Mouse (Mus musculus) midbrain, embryonic 11.5 days (tissue): ENCODE data around the gene Clec2h. TPM values are rescaled to one million over a fixed set of nuclear protein-coding genes. Genes with fewer than 3 reads are reported as not detected.

ENCODE experiments used
- ATAC-seq: fragments of 200-750 bp; cut with Nextera tagmentation; 2 replicates; pipeline ENCODE4 v1.8.0; 2017; ENCODE audit warnings: moderate TSS enrichment, moderate library complexity; ENCODE audit not compliant: low FRiP score
- DNase-seq: peaks from one replicate; pipeline ENCODE4 v3.0.0; 2015; ENCODE audit warnings: low spot score; ENCODE audit errors: missing footprints
- H3K27ac ChIP-seq: fragments of 300-500 bp; sonication (generic); 2 replicates; pipeline ENCODE4 v1.5.1; 2014; ENCODE audit warnings: low read depth, low read length
- H3K27me3 ChIP-seq: fragments of 300-500 bp; sonication (generic); 2 replicates; pipeline ENCODE4 v1.6.1; 2014; ENCODE audit warnings: mild to moderate bottlenecking, low read length, moderate library complexity, mixed read lengths; ENCODE audit not compliant: control insufficient read depth, insufficient read depth
- H3K36me3 ChIP-seq: fragments of 300-500 bp; sonication (generic); 2 replicates; pipeline ENCODE4 v1.6.1; 2014; ENCODE audit warnings: mild to moderate bottlenecking, low read length, moderate library complexity, mixed read lengths; ENCODE audit not compliant: control insufficient read depth, insufficient read depth
- H3K4me1 ChIP-seq: fragments of 300-500 bp; sonication (generic); 2 replicates; pipeline ENCODE4 v1.6.1; 2014; ENCODE audit warnings: low read length; ENCODE audit not compliant: control insufficient read depth, insufficient read depth
- H3K4me2 ChIP-seq: fragments of 300-500 bp; sonication (generic); 2 replicates; pipeline ENCODE4 v1.6.1; 2014; ENCODE audit warnings: mild to moderate bottlenecking, moderate library complexity
- H3K4me3 ChIP-seq: fragments of 300-500 bp; sonication (generic); 2 replicates; pipeline ENCODE4 v1.5.1; 2014; ENCODE audit warnings: low read depth, low read length
- H3K9ac ChIP-seq: fragments of 300-500 bp; sonication (generic); 2 replicates; pipeline ENCODE4 v1.6.1; 2014; ENCODE audit warnings: low read length
- H3K9me3 ChIP-seq: fragments of 300-500 bp; sonication (generic); 2 replicates; pipeline ENCODE4 v1.6.1; 2016; ENCODE audit warnings: low read length; ENCODE audit not compliant: control insufficient read depth
- WGBS: fragments of 180-500 bp; shearing (Covaris S2); extraction: QIAGEN DNeasy Blood & Tissue Kit; methylation state at CpG from one replicate; pipeline ENCODE4 v1.1.7; 2014; 5-methylcytosine and 5-hydroxymethylcytosine counted together
- polyA plus RNA-seq: library from polyadenylated mRNA; unstranded; fragments of >200 nt; fragmentation: Nextera tagmentation; extraction: Ambion mirVana; gene quantifications from 2 replicates; pipeline ENCODE4 v1.2.1, GENCODE M21; 2014

Gene Clec2h
- polyA plus RNA-seq, 1 experiment from 2014 or later = not detected

- H3K27me3 ChIP-seq = no peaks in the 10 kb centered on the region
- H3K9me3 ChIP-seq = no peaks in the 10 kb centered on the region
- no peaks in the 10 kb centered on the region for H3K36me3 ChIP-seq
- no peak overlapping the region for H3K27ac ChIP-seq
- 65% methylated on average over 4 of the region's 4 CpGs for WGBS
- DNase-seq = peak; percentile 14
- no peak overlapping the region for H3K9ac ChIP-seq
- no peak for ATAC-seq
- H3K4me1 ChIP-seq = no peaks in the 10 kb centered on the region
- H3K4me2 ChIP-seq = no peak overlapping the region
- no peak overlapping the region for H3K4me3 ChIP-seq
Observed at GRCm38 (mm10) chr6:128669936-128670335, 7.8 kb downstream of the Clec2h start.

- Histone ChIP-seq H3K9ac (no peak overlapping the region), H3K4me3 (no peak overlapping the region), H3K36me3 (no peaks in the 10 kb centered on the region), H3K27ac (no peak overlapping the region), H3K4me1 (no peaks in the 10 kb centered on the region), H3K9me3 (no peaks in the 10 kb centered on the region), H3K4me2 (no peak overlapping the region), H3K27me3 (no peaks in the 10 kb centered on the region)
- DNase-seq = no peak
- ATAC-seq = no peak
Observed at GRCm38 (mm10) chr6:128679574-128679973, 17.4 kb downstream of the Clec2h start.

- DNase-seq = no peak
Observed at GRCm38 (mm10) chr6:128701691-128702090, 39.5 kb downstream of the Clec2h start.

GRCm38 (mm10) chr6:128722959-128723358 lies 60.8 kb downstream of the Clec2h start, which contains the start of gene Klrb1:
Klrb1 (minus strand) TSS chr6:128723059.
- 89% methylated on average over 4 of the region's 4 CpGs for whole genome bisulfite sequencing
- Histone ChIP-seq H3K4me1 (no peaks in the 10 kb centered on the region), H3K36me3 (no peaks in the 10 kb centered on the region), H3K4me3 (no peak within 1 kb of the TSS), H3K27ac (no peak within 1 kb of the TSS), H3K9ac (no peak within 1 kb of the TSS), H3K4me2 (no peak within 1 kb of the TSS), H3K9me3 (no peaks in the 10 kb centered on the region), H3K27me3 (no peaks in the 10 kb centered on the region)
- DNase-seq (no peak), ATAC-seq (no peak)

More at GRCm38 (mm10) chr6:128701691-128702090, 39.5 kb downstream of the Clec2h start:
- H3K27me3 ChIP-seq = no peaks in the 10 kb centered on the region
- 84% methylated on average over 3 of the region's 3 CpGs for WGBS
- H3K9me3 ChIP-seq = no peaks in the 10 kb centered on the region
- H3K9ac ChIP-seq = no peak overlapping the region
- no peaks in the 10 kb centered on the region for H3K4me1 ChIP-seq
- H3K27ac ChIP-seq = no peak overlapping the region
- no peak overlapping the region for H3K4me2 ChIP-seq
- no peak for ATAC-seq
- H3K4me3 ChIP-seq = no peak overlapping the region
- H3K36me3 ChIP-seq = no peaks in the 10 kb centered on the region

Other genes starting within 250 kb of the Clec2h start
- gene Itfg2, start 237.5 kb upstream of the Clec2h start, polyA plus RNA-seq = 26.3 and 27.2 TPM in 2 replicates
- gene Fkbp4, start 223.7 kb upstream of the Clec2h start, polyA plus RNA-seq = 559 and 584 TPM in 2 replicates
- not detected in 2 replicates for gene Pzp, start 135.7 kb upstream of the Clec2h start, polyA plus RNA-seq
- not detected in 2 replicates for gene A2ml1, start 80.8 kb upstream of the Clec2h start, polyA plus RNA-seq
- not detected in 2 replicates for gene Klrb1a, start 38.9 kb upstream of the Clec2h start, polyA plus RNA-seq
- gene Klrb1, start 60.7 kb downstream of the Clec2h start, polyA plus RNA-seq = not detected in 2 replicates
- gene Klrb1c, start 126.8 kb downstream of the Clec2h start, polyA plus RNA-seq = 0.08 TPM in 1 of 2 replicates, not detected in the other
- not detected in 2 replicates for gene Gm44511, start 163.9 kb downstream of the Clec2h start, polyA plus RNA-seq
- not detected in 2 replicates for gene Klrb1b, start 163.9 kb downstream of the Clec2h start, polyA plus RNA-seq
- gene Clec2i, start 225.2 kb downstream of the Clec2h start, polyA plus RNA-seq = not detected in 2 replicates
- 0.67 and 0.90 TPM in 2 replicates for gene BC035044, start 228.7 kb downstream of the Clec2h start, polyA plus RNA-seq